Mouse (Mus musculus) embryonic stem cell, embryonic (primary cell): ENCODE data around the gene Prg2.

Source experiments
- CTCF ChIA-PET, 4 experiments: fragments of 300-600 bp in 2 of 4; fragments of 350-600 bp in 2 of 4; sonication (Branson Sonifier 250); formaldehyde crosslinking; loops; one replicate each; lab custom pipeline; 2022; ENCODE audit warnings: inconsistent platforms in 2 of 4; lab: Charles Lee
- POLR2A ChIA-PET, 4 experiments: fragments of 300-600 bp in 2 of 4; fragments of 350-600 bp in 2 of 4; sonication (Branson Sonifier 250); formaldehyde crosslinking; loops; one replicate each; lab custom pipeline; 2022; ENCODE audit warnings: antibody characterized with exemption in 4 of 4, inconsistent platforms in 1 of 4; lab: Charles Lee

Prg2 gene

GRCm38 (mm10) chr2:84980188-84980587, at the start of gene Prg2:
Gene Prg2, plus strand, starts transcription at chr2:84980461.
- POLR2A ChIA-PET: no interaction called here

GRCm38 (mm10) chr2:84933992-84934648, 46.1 kb upstream of the Prg2 start:
- ChIA-PET POLR2A (no interaction called here), CTCF (no interaction called here)

More at GRCm38 (mm10) chr2:84980188-84980587, at the start of gene Prg2:
- CTCF ChIA-PET: interaction anchor here in 1 of 4 experiments (0.6 kb wide), 1 partner anchor 51 kb away, joined by 7 read pairs; no protein-coding TSS in a partner anchor

GRCm38 (mm10) chr2:84934649-84935007, 45.6 kb upstream of the Prg2 start:
- CTCF ChIA-PET: no interaction called here
- POLR2A ChIA-PET: interaction anchor here in 1 of 4 experiments (1.2 kb wide), 1 partner anchor 9 kb away, joined by 5 read pairs; no protein-coding TSS in a partner anchor

GRCm38 (mm10) chr2:84935065-84935464, 45.2 kb upstream of the Prg2 start:
- ChIA-PET CTCF (interaction anchor here in 2 of 4 experiments (0.6 to 1.3 kb wide), 2 partner anchors 71 to 103 kb away, joined by 3 to 5 read pairs; no protein-coding TSS in a partner anchor), POLR2A (interaction anchor here in 1 of 4 experiments (0.6 to 1.2 kb wide), 2 partner anchors 9 to 85 kb away, joined by 3 to 5 read pairs; no protein-coding TSS in a partner anchor)

- ChIA-PET CTCF (interaction anchor here in 3 of 4 experiments (0.6 to 1.3 kb wide), 3 partner anchors 47 to 157 kb away, joined by 4 to 5 read pairs (median 4); no protein-coding TSS in a partner anchor), POLR2A (interaction anchor here (0.5 to 1.4 kb wide), 9 partner anchors 14 to 482 kb away, joined by 3 to 5 read pairs (median 3); partner anchors contain the start of genes P2rx3 (in 1 of the 4), Ssrp1 (in 1 of the 4) and Tnks1bp1 (in 1 of the 4))
Measured at GRCm38 (mm10) chr2:84936474-84937429, 43.5 kb upstream of the Prg2 start, which contains the start of gene Slc43a3. Gene Slc43a3, plus strand, starts transcription at chr2:84936579.

- ChIA-PET POLR2A (interaction anchor here in 1 of 4 experiments (0.7 to 1.4 kb wide), 4 partner anchors 15 to 69 kb away, joined by 3 read pairs; no protein-coding TSS in a partner anchor), CTCF (interaction anchor here in 1 of 4 experiments (0.7 kb wide), 1 partner anchor 158 kb away, joined by 4 read pairs; no protein-coding TSS in a partner anchor)
Measured at GRCm38 (mm10) chr2:84937491-84938150, 42.6 kb upstream of the Prg2 start.

- ChIA-PET CTCF (no interaction called here), POLR2A (interaction anchor here in 1 of 4 experiments (0.7 to 1.4 kb wide), 3 partner anchors 26 to 68 kb away, joined by 3 read pairs; no protein-coding TSS in a partner anchor)
Measured at GRCm38 (mm10) chr2:84938249-84938946, 41.9 kb upstream of the Prg2 start.

GRCm38 (mm10) chr2:84939306-84939705, 41.0 kb upstream of the Prg2 start:
- CTCF ChIA-PET: no interaction called here
- POLR2A ChIA-PET: no interaction called here

- CTCF ChIA-PET: no interaction called here
- POLR2A ChIA-PET: interaction anchor here in 1 of 4 experiments (0.8 kb wide), 1 partner anchor 16 kb away, joined by 3 read pairs; no protein-coding TSS in a partner anchor
Measured at GRCm38 (mm10) chr2:84939711-84940110, 40.5 kb upstream of the Prg2 start.

GRCm38 (mm10) chr2:84941332-84941731, 38.9 kb upstream of the Prg2 start:
- ChIA-PET POLR2A (no interaction called here), CTCF (interaction anchor here in 1 of 4 experiments (0.7 kb wide), 1 partner anchor 912 kb away, joined by 3 read pairs; no protein-coding TSS in a partner anchor)

GRCm38 (mm10) chr2:84941795-84942194, 38.5 kb upstream of the Prg2 start:
- POLR2A ChIA-PET: no interaction called here
- CTCF ChIA-PET: no interaction called here

- ChIA-PET POLR2A (no interaction called here), CTCF (interaction anchor here in 2 of 4 experiments (0.7 to 1.4 kb wide), 2 partner anchors 9 to 280 kb away, joined by 3 read pairs; no protein-coding TSS in a partner anchor)
Measured at GRCm38 (mm10) chr2:84947154-84947771, 33.0 kb upstream of the Prg2 start.

GRCm38 (mm10) chr2:84948252-84948651, 32.0 kb upstream of the Prg2 start:
- CTCF ChIA-PET: interaction anchor here in 1 of 4 experiments (0.6 kb wide), 1 partner anchor 9 kb away, joined by 7 read pairs; no protein-coding TSS in a partner anchor
- POLR2A ChIA-PET: no interaction called here

GRCm38 (mm10) chr2:84948721-84949120, 31.5 kb upstream of the Prg2 start:
- CTCF ChIA-PET: interaction anchor here in 1 of 4 experiments (0.6 kb wide), 1 partner anchor 8 kb away, joined by 7 read pairs; no protein-coding TSS in a partner anchor
- POLR2A ChIA-PET: no interaction called here

GRCm38 (mm10) chr2:84951027-84951426, 29.2 kb upstream of the Prg2 start:
- CTCF ChIA-PET: no interaction called here
- POLR2A ChIA-PET: no interaction called here

- ChIA-PET CTCF (interaction anchor here in 1 of 4 experiments (0.5 kb wide), 1 partner anchor 112 kb away, joined by 7 read pairs; no protein-coding TSS in a partner anchor), POLR2A (interaction anchor here in 2 of 4 experiments (0.6 to 1.4 kb wide), 3 partner anchors 8 to 210 kb away, joined by 3 to 5 read pairs (median 4); no protein-coding TSS in a partner anchor)
Measured at GRCm38 (mm10) chr2:84952251-84952650, 28.0 kb upstream of the Prg2 start.

GRCm38 (mm10) chr2:84952693-84953092, 27.6 kb upstream of the Prg2 start:
- ChIA-PET POLR2A (interaction anchor here in 2 of 4 experiments (0.6 to 1.4 kb wide), 3 partner anchors 9 to 210 kb away, joined by 3 to 5 read pairs (median 4); no protein-coding TSS in a partner anchor), CTCF (no interaction called here)
